Mouse (Mus musculus): ENCODE measurements at regions not wholly inside any gene's neighbourhood (a gene's known extent, or its start where the extent isn't known, plus 50 kb on each side); places are given as distances from the start of the nearest gene placed in this dataset.

DNA sequence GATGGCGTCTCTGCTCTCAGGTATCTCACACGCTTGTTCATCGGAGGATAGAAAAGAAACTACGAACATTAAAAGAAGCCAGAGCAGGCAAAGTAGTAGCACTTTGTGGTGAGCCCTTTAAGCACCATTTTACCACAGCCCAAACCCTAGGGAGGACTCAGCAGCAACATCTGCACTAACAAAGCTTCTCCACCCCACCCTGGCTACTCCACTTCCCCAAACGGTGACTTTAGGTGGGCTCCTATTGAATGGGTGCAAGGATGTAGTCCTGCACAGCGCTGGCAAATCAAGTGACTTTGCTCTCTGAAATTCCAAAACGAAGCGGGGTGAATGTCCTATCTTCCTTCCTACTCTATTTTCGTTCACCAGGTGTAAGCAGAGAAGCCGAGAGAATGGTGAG is 337.9 kb upstream of the Noct start:
- DNase-seq (ENCODE audit: low spot score in 2 of 2) = no peak

DNA sequence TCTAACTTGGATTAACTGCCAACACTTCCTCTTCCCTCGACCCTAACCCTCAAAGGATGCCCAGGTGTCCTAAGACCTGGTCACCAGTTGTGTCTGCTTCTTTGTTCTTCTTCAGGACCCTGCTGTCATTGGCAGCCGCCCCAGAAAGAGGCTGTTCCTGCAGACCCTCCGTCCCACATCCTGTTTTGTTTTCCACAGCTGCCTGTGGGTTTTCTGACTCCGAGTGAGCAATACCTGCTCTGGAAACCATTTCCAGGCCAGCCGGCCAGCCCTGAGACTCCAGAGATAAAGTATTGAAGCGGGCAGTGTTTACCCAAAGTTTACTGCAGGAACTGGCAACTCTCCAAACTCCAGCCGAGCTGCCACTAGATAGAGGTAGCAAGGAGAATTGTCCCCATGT is 337.2 kb upstream of the Noct start:
- no peak for DNase-seq (ENCODE audit: low spot score in 2 of 2)

DNA sequence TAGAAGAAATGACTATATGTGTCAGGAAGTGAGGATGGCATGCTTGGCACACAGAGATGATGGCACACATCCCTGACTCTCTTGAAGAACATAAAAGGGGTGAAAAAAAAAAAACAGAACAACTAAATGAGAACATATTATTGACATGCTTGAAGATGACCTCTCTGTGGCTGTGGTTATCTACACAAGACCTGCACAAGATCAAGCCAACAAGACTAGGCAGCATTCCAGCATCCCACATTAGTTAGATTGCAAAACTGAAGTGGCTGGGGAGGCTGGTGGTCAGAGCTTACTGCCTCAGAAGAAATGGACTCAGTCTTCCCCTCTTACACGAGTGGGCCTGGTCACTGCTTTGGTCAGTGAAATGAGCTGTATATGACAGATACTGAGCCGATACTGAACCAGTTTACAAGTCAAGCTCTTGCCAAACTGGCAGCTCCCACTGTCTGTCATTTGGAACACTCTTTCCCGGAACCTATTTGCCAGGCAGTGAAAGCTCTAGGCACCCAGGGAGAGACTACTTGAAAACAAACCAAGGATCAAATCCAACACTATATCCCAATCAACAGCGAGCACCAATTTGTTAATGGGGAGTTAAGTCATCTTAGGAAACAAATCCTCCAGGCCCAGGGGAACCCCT is 335.6 kb upstream of the Noct start:
- no peak for DNase-seq (ENCODE audit: low spot score in 2 of 2)

DNA sequence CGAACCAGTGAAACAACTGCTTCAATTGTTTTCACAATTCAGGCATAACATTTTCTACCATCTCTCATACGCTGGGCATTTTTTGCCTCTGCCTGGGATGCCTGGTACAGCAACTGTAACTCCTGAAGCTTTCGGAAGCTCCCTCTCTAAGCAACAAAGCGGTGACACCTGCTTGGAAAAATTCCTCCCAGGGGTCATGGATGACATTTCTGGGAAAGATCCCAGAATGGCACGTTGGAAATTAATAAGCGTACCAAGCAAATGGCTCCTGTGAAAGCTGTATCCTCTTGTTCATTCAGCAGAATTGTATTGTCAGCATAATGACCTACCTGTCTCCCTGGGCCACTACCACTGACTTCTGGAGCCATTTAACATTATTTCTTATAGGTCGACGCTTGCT is 333.7 kb upstream of the Noct start:
- DNase-seq (ENCODE audit: low spot score in 2 of 2) = no peak

DNA sequence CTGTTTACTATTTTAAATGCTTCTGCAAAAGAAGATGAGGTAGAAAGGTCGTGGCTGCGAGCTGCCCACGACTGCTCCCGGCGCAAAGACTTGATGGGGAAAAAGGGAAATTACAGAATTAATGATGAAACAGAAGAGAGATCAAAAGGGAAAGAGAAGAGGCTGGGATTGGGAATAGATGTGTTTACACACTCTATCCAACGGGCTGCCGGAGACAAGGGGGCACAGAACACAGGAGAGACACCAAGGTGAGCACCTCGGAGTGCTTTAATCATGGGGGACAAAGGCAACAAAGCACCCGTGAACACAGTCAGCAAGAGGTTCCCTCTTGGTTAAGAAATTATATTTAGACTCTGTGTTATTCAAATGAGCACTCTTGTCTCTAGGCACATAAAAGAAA is 326.1 kb upstream of the Noct start:
- DNase-seq (ENCODE audit: low spot score in 2 of 2) = no peak

DNA sequence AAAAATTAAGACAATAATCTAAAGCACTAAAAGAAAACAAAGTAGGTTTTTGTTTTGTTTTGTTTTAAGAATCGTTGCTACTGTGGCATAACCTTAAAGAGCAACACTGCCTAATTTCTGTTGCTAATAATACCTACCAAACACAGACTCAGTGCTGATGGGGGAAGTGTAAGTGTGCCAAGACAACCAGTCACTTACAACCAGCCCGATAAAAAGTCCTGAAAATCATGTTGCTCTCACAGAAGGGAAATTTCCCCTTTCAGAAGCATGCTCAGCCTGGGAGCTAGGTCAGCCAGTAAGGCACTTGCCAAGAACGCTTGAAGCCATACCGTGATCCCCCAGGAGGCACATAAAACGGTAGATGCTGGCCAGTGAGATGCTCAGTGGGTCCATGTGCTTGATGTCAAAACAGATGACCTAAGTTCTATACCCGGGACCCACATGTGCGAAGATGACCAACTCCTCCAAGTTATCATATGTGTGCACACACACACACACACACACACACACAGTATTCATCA is 324.4 kb upstream of the Noct start:
- DNase-seq (ENCODE audit: low spot score in 2 of 2) = no peak

DNA sequence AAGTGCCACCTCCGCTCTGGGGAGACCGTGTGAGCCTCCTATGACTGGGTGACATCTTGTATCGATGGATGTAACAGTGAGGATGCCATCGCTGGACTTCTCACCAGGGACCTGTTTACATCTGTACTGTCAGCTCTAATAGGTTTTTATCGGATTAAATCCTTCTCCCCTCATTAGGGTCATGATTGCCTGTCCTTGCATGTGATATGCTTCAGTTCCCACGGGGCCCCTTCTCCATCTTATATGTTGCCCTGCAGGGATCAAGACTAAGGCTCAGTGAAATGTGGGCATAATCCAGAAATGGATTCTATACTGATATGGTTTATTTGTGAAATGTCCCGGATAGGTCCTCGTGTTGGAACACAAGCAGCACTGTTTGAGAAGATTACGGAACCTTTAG is 323.7 kb upstream of the Noct start:
- DNase-seq (ENCODE audit: low spot score in 2 of 2) = no peak

DNA sequence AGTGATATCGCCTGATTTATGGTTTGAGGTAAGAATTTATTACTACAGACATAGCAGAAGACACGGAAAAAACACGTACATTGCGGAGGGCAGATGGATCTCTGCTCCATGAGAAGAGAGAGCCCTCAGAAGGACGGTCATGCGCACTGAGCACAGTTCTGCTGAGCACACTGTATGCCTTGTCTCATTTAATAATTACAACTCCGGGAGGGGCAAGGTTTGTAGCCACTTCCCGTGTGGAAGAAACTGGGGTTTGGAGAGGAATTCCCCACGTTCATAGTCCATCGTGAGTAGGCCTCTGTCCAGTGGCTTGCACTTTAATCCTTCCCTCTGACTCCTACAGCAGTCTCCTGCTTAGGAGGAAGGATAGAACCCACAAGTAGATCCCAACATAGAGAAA is 322.9 kb upstream of the Noct start:
- DNase-seq (ENCODE audit: low spot score in 2 of 2) = no peak

DNA sequence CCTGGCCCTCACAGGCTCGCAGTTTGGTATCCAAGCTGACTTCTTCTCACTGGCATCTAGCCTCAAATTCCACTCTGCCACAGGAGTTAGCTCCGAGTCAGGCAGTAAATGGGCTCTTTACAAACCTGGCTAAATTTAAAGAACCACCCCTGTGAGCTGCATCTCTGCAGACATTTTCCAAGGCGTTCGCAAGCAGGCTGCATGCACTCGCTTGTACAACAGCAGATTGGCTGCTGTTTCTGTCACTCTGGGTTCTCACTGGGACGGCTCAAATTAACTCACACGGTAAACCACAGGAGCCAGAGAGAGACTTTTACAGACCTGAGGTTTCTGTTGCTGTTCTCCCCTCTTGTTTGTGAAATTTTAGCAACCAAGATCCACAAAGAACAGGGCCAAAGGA is 321.3 kb upstream of the Noct start:
- peak; percentile 29 to 65 for DNase-seq (ENCODE audit: low spot score in 2 of 2)

DNA sequence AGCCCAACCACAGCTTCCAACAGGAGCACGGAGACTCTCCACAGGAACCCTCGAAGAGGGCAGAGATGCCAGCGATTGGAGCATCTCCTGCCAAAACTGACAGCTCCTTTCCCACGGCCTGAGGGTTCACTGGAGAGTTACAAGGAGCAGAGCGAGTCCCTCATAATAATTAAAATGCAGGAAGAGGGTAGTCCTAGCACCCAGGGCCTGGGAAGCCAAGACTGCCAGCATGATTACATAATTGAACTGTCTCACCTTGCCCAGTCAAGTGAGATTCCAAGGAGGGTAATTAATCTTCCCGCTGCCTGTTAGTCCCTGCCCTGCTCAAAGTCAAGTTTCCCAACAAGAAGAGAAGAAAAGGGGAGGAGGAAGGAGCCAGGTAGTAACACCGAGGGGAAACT is 319.5 kb upstream of the Noct start:
- DNase-seq (ENCODE audit: low spot score in 2 of 2) = no peak

DNA sequence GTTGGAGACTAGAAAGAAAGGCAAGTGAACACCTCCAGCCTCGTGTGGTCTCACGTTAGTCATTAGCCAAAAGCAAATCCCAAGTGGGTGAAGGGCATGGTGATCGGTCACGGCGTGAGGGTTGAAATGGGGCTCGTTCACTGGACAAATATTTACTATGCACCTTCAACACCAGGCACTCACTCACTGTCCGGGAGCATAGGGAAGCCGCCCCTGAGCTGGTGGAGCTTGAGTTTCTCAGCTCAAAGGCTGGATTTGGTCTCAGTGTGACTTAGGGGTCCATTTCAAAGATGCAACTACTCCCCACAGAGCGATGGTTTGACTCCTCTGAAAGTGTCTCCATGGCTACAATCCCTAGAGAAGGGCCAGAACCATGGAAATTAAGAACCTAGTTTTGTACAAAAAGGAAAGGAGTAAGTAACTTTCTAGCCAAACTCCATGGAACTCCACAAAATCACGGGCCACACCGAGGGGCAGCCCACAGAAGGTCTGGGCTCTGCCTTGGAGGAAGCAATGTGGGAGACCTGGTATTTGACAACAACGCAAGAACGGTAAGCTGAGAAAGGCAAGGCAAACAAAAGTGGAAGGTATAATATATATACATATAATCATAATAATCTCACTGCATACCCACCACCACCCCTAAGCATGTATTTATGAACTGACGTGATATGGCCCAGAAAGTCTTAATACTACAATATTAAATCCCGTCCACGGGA is 318.8 kb upstream of the Noct start:
- no peak for DNase-seq (ENCODE audit: low spot score in 2 of 2)

DNA sequence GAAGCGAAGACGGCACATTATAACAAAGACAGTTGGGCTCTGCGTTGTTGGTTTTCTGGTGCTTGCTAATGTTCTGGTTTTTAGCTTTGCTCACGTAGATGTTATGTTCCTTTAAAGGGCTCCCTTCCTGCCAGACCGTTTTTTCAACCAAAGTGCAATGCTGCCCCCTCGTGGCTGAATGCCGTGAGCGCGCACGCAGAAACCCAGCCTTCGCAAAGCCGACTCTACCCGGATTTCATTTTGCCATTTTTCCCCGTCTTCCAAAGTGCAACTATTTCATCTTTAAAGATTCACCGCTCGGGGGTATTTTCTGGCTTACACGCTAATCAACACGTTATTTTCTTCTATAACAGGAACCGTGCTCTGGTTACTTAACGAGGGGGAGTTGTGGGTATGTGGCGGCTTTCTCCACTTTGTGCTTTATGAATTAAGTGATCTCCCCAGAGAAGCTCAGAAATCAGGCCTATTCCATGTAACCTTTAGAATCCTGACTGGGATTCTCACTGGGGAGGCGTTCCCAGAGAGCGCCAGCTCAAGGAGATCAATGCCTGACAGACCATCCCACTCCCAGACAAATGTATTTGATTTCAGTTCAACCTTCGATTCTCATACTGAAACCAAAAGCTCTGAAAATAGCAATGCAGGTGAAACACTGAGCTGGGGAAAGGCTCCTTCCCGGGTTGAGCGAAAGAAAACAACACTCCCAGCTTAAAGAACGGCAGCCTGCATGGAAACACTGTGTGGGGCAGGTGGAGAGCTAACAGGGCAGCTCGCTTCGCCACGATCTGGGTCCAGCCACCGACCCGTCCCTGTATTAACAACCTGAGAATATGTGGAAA is 318.0 kb upstream of the Noct start:
- DNase-seq (ENCODE audit: low spot score in 2 of 2) = peak; percentile 88 to 95

DNA sequence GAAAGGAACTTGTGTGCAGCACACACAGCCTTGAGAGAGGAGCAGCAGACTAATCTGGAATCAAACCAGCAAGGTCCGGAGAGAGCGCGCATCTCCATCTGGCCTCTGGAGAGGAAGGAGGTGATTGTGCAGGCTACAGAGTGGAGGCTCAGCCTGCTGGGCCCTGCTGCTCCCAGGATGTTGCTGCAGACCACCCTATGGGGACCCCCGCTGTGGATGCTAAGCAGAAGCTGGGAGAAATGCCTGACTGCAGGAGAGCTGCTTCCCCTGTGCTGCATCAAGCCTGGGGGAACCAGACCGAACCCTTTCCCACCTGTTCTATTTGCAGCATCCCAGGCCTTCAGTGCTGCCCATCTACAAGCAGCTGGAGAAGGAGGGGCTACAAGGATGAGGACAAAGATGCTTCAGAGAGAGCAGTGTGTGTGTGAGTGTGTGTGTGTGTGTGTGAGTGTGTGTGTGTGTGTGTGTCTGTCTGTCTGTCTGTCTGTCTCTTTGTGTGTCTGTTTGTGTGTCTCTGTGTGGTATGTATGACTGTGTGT is 311.2 kb upstream of the Noct start:
- no peak for DNase-seq (ENCODE audit: low spot score in 2 of 2)

DNA sequence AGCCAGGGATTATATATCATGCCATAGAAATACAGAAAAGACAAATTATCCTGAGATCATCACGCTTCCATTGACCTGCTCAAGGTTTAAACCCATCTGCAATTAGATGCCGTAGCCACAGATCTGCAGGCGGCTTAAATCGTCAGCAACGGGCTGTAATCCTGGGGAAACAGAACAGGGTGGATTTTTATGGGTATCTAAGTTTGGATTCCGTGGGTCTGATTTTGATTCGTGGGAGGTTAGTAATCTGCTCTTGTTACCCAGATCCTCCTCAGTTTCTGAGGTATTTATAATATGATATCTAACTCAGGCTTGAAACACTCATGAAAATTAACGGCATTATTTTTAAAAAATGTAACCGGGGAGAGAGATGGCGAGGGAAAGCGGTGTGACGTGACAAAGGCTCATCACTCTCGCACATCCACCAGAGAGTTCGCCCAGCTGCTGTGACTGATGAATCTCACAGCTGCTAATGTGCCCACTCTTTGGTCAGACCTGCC is 309.3 kb upstream of the Noct start:
- DNase-seq (ENCODE audit: low spot score in 2 of 2) = no peak

DNA sequence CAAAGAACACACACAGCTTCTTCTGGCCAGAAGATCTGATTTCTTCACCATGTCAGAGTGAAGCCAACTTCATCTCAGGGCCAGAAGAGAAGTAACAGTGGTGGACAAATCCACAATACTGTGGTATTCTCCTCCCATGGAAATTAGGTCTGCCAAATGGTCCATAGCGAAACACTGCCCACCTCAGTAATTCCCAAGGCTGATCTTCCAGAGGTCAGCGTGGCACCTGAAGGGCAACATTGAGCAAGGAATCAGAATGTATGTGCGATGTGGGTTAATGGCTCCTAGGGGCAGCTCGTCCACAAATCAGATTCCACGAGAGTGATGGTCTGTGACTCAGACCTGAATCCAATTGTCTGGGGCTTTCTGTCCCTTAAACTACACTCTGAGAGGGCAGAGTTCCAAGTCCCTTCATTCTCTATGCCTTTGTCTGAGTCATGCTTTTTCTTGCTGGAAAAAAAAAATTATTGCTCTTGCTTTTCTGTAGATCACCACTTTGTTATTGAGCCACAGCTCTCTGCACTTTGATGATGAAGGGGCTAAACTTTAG is 307.9 kb upstream of the Noct start:
- no peak for DNase-seq (ENCODE audit: low spot score in 2 of 2)

DNA sequence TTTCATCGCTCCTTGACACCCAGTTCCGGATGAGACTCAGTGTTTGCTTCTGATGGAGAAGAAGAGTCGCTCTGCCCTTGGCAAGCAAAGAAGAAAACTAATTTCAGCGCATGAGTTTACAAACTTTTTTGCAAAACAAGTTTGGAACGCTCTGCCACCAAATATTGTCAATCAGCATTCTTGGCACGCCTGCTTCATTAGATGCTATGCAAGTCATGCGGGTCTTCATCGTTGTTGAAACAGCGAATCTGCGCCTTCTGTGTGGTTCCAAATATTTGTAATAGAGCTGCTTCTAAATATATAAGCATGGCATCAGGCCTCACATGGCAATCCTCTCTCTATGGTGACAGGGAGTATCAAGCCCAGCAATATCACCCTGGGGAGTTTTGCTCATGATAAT is 301.9 kb upstream of the Noct start:
- no peak for DNase-seq (ENCODE audit: low spot score in 2 of 2)

DNA sequence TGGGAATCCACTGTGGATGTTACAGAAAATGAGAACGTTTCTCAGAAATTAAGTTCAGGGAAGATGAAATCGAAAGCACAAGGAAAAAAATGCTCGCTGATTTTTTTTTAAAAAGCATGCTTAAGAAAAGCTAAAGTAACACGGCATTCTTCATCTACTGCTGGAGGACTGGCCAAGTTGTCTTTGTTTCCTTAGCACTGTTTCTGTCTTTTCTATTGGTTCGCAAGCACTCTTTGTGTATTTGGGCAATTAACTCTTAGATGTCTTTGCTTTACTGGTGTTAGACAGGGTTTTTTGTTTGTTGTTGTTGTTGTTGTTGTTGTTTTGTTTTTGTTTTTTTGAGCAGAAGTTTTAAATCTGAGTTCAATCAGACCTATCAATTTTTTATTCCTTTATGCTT is 301.4 kb upstream of the Noct start:
- no peak for DNase-seq (ENCODE audit: low spot score in 2 of 2)

DNA sequence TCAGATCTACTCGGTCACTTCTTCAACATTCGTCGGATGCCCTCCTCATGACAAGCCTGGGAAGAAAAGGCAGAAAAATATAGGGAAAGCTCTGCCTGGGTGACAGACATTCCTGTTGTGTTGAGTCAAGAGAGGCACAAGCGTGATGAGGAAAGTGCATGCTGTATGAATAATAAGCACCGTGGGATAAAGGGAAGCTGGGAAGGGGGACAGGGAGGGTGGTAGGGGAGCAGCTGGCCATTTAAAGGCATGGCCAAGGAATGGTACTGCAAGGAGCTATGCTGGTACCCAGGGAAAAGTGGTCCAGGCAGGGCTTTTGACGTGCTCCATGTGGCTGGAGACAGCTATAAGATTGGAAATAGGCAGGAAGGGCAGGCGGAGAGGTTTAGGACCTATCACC is 300.9 kb upstream of the Noct start:
- DNase-seq (ENCODE audit: low spot score in 2 of 2) = no peak

DNA sequence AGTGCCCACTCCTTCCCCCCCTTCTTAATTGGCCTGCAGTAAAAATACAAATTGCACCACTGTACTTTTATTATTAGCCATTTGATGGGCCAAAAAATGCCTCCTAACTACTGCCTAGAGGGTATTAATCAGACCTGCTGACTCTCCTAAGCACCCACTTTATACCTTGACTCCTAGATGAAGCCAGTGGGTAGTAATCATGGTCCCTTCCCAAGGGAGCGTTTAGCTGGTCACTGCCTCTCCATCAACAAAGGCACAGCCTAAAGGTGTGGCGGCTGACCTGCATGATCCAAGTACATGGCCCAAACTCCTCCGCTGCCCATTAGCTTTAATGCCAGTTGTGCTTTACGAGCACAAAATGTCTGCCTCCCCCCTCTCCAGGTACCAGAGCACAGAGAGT is 296.9 kb upstream of the Noct start:
- no peak for DNase-seq (ENCODE audit: low spot score in 2 of 2)

DNA sequence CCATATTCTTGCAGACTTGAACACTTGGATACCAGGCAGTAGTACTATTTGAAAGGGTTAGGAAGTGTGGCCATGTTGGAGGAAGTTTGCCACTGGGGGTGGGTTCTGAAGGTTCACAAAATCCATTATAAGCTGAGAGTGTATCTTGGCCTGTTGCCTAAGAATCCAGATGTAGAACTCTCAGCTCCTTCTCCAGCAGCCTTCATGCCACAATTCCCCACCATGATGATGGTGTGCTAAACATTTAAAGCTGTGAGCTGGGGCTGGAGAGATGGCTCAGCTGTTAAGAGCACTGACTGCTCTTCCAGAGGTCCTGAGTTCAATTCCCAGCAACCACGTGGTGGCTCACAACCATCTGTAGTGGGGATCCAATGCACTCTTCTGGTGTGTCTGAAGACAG is 295.2 kb upstream of the Noct start:
- DNase-seq (ENCODE audit: low spot score in 2 of 2) = no peak

DNA sequence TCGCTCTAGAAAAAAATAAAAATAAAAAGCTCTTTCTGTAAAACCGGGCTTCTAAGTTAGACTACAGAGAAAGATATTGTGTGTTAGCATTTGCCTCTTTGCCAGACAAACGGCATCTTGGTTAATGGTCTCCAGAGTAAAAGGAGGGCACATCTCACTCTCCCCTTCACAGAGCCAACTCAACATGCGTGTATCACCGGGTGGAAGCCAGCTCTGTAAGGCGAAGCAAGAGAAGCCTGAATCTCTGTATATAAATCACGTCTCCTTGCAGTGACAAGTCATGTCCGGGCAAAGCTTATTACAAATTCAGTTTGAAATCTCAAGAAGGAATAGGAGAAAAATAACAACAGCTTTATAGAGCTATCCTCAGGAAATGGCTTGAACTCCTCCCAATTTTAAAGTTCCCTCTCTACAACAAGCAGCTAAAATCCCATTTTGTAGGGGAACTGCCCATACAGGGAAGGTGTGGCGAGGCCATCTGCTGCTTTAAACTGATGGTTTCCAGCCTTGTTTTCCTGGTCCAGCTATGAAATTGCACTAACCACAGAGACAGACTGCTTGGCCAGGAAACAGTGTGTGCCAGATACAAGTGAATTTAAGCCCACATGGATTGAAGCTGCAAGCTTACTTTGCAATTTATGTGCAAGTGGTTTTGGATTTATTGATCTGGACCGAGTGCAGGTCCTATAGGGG is 291.7 kb upstream of the Noct start:
- DNase-seq (ENCODE audit: low spot score in 2 of 2) = peak in 1 of 2 experiments; percentile 36
